Mouse (Mus musculus) monocyte, adult 59 days (primary cell): Measurements from ENCODE around the gene Tbcb. TPM values are rescaled to one million over a fixed set of nuclear protein-coding genes. Genes with fewer than 3 reads are reported as not detected.

Experiments
- total RNA-seq, 2 experiments: library from RNA; stranded (reverse); gene quantifications; one replicate each; pipeline ENCODE4 v1.2.4; 2023

The Tbcb gene
- total RNA-seq = 10 to 100 TPM; 39.7 to 59.4 TPM

DNA sequence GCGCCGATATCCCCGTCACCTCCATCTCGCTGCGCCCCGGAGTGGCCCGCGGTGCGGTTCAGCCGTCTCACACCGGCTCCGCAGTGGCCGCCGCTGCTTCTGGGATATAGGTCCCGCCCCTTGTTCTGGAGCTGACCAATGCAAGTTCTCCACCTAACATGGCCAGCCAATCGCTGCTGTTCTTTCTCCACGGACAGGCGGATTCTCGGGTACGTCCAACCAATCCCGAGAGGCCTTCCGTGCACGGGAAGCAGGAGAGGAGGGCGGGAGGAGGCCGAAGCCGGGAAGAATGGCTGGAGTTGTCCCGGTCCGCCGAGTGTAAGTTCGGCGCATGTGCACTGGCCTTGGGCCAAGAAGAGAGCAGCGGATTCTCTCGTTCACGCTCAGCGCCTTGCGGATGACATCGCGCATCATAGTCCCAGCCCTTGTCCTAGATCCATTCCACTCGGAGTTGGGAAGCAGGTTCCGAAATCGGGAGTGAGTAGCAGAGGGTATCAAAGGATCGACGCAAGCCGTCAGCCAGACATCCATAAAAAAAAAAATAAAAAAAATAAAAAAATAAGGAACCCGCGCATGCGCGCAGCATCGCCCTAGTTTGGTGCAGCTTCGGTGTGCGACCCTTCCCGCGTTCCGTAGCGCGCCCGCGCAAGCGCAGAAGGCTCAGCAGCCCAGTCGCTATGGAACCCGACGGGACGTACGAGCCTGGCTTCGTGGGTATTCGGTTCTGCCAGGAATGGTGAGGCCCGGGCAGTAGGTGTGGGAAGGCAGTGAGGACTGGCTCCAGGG lies at the start of gene Tbcb, which contains the start of gene Polr2i:
Gene Tbcb, minus strand, starts transcription at position 604 of the 786 bp plus-strand sequence.
Gene Polr2i, plus strand, starts transcription at position 280 of the 786 bp plus-strand sequence.

DNA sequence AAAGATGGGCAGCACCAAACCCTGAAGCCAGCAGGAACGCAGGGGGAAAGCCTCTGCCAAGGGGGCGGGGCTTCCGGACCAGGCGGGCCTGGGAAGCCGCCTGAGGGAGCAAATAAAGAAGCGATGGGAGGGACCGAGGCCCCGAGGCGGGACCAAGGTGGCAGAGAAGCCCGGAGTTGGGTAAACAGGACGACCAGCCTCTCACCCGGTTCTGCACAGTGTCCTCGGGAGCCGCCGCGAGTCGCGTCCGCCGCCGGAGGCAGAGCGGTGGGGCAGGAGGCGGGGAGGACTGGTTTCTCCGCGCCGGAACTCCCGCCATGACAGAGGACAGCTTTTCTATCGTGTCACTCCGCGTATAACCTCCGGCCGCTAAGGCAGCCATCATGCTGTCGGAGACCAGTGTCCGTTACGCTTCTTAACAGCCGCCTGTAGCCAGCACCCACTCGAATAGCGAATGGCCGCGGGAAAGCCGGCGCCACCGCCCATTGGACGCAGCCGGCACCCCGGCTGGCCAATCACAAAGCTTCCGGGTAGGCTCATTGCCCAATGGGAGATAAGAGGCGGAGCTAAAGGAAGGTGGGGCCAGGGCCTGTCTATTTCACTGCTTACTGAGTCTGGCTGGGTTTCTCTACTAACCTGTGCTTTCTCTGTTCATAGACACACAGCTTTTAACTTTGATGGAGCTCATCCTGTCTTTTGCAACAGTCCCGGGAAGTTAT lies 48.0 kb upstream of the Tbcb start, which contains the start of the genes Thap8 and Wdr62:
Gene Thap8, plus strand, starts transcription at position 144 of the 719 bp plus-strand sequence.
Gene Wdr62, minus strand, starts transcription at position 469 of the 719 bp plus-strand sequence.

DNA sequence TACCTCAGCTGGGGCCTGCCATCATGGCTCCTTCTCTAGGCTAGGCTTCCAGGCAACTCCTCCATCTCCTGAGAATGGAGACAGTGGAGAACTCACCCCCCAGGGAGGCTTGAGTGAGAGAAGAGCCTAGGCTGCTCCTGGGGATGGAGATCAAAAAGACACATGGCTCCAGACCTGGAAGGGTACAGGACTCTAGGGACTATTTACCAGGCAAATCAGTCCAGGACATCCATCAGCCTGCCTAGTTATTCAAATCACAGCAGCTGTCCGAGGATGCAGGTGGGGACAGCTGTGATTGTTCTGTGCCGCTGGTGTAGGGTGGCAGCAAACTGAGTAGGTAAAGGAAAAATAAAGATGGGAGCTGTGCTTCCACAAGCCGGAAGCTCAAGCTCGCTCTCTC lies 3.6 kb upstream of the Tbcb start, which contains the start of gene Ovol3:
Gene Ovol3, minus strand, starts transcription at position 101 of the 400 bp plus-strand sequence.

DNA sequence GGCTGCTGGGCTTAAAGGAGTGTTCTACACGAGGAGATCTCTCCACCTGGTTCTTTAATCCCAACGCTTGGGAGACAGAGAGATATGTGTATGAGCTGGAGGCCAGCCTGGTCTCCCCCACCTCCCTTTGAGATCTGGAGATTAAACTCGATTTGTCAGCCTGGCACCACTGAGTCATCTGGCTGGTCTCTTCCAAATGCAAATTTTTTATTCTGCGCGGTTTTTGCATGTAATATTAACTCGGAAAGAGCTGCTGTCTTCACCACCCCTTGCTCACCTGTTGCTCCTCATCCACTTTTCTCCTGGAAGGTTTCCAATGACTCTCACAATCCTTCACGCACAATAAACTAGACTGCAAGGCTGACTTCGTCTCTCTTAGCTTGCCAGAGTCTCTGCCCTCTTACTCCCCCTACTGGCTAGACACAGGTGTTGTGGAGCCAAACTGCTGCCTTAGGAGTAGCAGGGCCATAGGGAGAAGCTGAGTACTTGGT lies 33.5 kb downstream of the Tbcb start, which contains the start of gene Capns1:
Gene Capns1, minus strand, starts transcription at position 331 of the 491 bp plus-strand sequence.

DNA sequence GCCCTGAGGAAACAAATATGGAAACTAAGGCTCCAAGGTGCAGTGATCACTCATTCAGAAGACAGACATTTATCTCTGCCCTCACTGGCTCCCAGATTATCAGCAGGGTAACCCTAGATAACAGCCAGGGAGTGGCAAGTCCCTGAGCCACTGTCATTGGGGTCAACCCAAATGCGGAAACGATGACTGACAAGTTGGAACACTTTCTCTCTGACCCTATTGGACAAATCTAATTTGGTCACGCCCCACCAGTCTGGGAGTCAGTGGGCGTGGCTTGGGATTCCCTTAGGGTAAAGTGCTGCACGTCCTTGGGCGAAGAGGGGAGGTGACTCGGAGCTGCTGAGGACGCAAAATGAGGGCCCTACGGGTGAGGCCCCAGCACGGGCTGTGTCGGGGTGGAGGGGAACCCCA lies 48.2 kb downstream of the Tbcb start, which contains the start of gene Cox7a1:
Gene Cox7a1, plus strand, starts transcription at position 266 of the 411 bp plus-strand sequence.

Other genes with a start within 250 kb of the Tbcb start
- 10 to 100 TPM; 14.3 to 16.7 TPM for gene Zfp568, start 248.3 kb downstream of the Tbcb start, total RNA-seq
- gene Zfp14, start 180.9 kb downstream of the Tbcb start, total RNA-seq = 1 to 10 TPM in 1 of 2 experiments, under 1 TPM in 1; 0.61 to 2.1 TPM
- 1 to 10 TPM in 1 of 2 experiments, under 1 TPM in 1; 0.82 to 1.2 TPM for gene Zfp82, start 159.4 kb downstream of the Tbcb start, total RNA-seq
- gene Gm26920, start 141.9 kb downstream of the Tbcb start, total RNA-seq = not detected
- gene Zfp566, start 141.7 kb downstream of the Tbcb start, total RNA-seq = 1 to 10 TPM; 2.5 to 3.2 TPM
- 10 to 100 TPM; 14.7 to 16.2 TPM for gene Zfp260, start 137.5 kb downstream of the Tbcb start, total RNA-seq
- gene Zfp382, start 110.3 kb downstream of the Tbcb start, total RNA-seq = 1 to 10 TPM; 2.7 to 5.0 TPM
- 10 to 100 TPM; 23.9 to 24.1 TPM for gene Zfp146, start 62.5 kb downstream of the Tbcb start, total RNA-seq
- gene Cox7a1, start 48.1 kb downstream of the Tbcb start, total RNA-seq = 1 to 10 TPM in 1 of 2 experiments, not detected in 1; 1.5 TPM
- 100 to 1,000 TPM; 298 to 315 TPM for gene Capns1, start 33.5 kb downstream of the Tbcb start, total RNA-seq
- gene Polr2i, start 324 bp downstream of the Tbcb start, total RNA-seq = 10 to 100 TPM; 47.9 to 57.5 TPM
- not detected for gene Ovol3, start 3.5 kb upstream of the Tbcb start, total RNA-seq
- 1 to 10 TPM in 1 of 2 experiments, under 1 TPM in 1; 0.73 to 2.0 TPM for gene Thap8, start 47.8 kb upstream of the Tbcb start, total RNA-seq
- gene Wdr62, start 48.1 kb upstream of the Tbcb start, total RNA-seq = 10 to 100 TPM; 16.7 to 20.0 TPM
- gene Clip3, start 59.5 kb upstream of the Tbcb start, total RNA-seq = under 1 TPM in 1 of 2 experiments, not detected in 1; 0.21 TPM
- gene Alkbh6, start 76.4 kb upstream of the Tbcb start, total RNA-seq = 10 to 100 TPM; 30.8 to 31.4 TPM
- gene Syne4, start 82.5 kb upstream of the Tbcb start, total RNA-seq = 1 to 10 TPM; 1.9 to 3.4 TPM
- gene E130208F15Rik, start 89.5 kb upstream of the Tbcb start, total RNA-seq = 1 to 10 TPM; 3.8 to 4.6 TPM
- gene Sdhaf1, start 91.6 kb upstream of the Tbcb start, total RNA-seq = 10 to 100 TPM; 15.3 to 15.4 TPM
- under 1 TPM in 1 of 2 experiments, not detected in 1; 0.21 TPM for gene Lrfn3, start 130.5 kb upstream of the Tbcb start, total RNA-seq
- gene Tyrobp, start 181.5 kb upstream of the Tbcb start, total RNA-seq = 1,000 to 10,000 TPM; 2,439 to 2,603 TPM
- 10 to 100 TPM; 45.6 to 46.9 TPM for gene Hcst, start 187.6 kb upstream of the Tbcb start, total RNA-seq
- gene Nfkbid, start 189.5 kb upstream of the Tbcb start, total RNA-seq = 100 to 1,000 TPM; 116 to 140 TPM
- 1 to 10 TPM in 1 of 2 experiments, under 1 TPM in 1; 0.81 to 1.6 TPM for gene Aplp1, start 213.3 kb upstream of the Tbcb start, total RNA-seq
- gene Kirrel2, start 225.4 kb upstream of the Tbcb start, total RNA-seq = not detected
- gene Nphs1, start 226.0 kb upstream of the Tbcb start, total RNA-seq = not detected